Mouse (Mus musculus): ENCODE data around the gene Gpkow.

GRCm38 (mm10) chrX:7688321-7688720 is 8.6 kb upstream of the Gpkow start:
- TF ChIP-seq GATA1 (IDR thresholded peaks at IDR 0.05; ENCODE audit: borderline replicate concordance, low read length) (no peak), FLI1 (IDR thresholded peaks at IDR 0.05; ENCODE audit: low read length) (no peak)
